Mouse (Mus musculus) erythroblast, adult 5-6 weeks (primary cell): ENCODE measurements at regions not wholly inside any gene's neighbourhood (a gene's known extent, or its start where the extent isn't known, plus 50 kb on each side); places are given as distances from the start of the nearest gene placed in this dataset.

ENCODE experiments used
- ATAC-seq: replicated peaks from 2 replicates; pipeline ENCODE4 v1.8.0; 2016; ENCODE audit warnings: moderate number of reproducible peaks, mild to moderate bottlenecking, moderate TSS enrichment, inconsistent platforms; ENCODE audit not compliant: poor library complexity, low FRiP score, severe bottlenecking

DNA sequence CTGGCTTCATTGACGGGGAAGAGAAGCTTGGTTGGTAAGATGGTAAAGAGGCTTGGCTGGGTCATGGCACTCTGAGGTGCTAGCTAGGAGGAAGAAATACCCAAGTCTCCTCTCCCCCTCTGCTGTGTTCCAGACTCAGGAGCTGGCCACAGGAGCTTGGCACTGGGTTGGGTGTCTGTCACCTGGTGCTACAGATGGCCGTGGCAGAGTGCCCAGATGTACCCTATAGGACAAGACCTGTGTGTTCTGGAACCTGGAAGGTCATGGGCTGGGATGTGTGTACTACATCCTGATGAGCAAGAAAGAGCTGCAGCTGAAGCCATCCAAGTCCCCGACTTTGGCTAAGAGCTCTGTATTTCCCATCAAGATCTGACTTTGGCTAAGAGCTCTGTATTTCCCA, 72.4 kb downstream of the Nupl2 start:
- ATAC-seq: no peak

DNA sequence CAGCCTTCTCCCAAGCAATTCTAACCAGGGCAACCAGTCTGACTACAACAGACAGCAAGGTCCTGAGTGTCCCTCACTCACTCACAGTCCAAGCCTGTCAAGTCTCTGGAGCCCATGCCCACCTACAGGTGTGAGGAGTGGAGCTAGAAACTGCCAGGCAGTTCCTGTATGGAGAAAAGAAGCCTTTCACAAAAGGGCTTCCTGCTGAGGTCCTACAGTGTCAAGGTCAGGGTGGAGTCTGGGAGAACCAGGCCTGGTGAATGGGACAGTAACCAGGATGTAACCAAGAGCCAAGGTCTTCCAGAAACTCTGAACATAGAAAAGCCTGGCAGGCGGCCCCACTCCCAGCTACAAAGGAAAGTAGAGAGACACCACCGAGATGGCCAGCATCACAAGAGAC, 74.2 kb downstream of the Nupl2 start:
- ATAC-seq: no peak

DNA sequence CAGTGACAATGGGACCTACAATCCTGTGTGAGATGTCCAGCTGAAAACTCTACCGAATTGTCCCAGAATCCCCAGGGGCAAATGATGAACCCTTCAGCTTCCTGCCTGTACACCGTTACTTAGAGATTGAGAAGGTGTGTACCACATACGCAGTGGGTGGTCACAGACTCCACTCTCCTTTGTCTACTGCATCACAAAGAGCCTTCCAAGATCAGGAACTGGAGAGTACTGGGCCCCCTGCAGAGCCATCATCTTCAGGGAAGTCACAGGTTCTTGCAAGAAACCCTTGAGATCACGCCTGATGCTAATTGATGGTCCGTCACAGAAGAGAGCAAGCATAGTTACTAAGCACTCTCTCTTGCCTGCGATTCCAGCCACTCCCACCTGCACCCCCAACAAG, 79.4 kb downstream of the Nupl2 start:
- ATAC-seq: no peak

DNA sequence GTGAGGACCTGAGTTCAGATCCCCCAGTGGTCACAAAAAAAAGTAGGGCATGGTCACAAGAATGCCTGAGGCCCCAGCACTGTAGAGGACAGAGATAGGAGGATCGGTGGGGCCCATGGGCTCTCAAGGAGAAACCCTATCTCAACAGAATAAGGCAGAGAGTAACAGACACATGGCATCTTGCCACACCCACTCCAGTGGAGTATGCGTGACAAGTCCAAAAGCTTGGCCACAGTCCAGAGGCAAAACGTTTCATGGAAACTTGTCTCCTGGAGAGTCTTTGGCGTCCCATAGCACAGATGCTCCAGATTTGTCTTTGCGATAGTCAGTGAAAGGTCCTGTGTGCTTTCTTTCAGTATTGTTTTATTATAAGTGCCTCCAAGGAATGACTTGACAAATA, 90.7 kb downstream of the Nupl2 start:
- ATAC-seq: no peak

DNA sequence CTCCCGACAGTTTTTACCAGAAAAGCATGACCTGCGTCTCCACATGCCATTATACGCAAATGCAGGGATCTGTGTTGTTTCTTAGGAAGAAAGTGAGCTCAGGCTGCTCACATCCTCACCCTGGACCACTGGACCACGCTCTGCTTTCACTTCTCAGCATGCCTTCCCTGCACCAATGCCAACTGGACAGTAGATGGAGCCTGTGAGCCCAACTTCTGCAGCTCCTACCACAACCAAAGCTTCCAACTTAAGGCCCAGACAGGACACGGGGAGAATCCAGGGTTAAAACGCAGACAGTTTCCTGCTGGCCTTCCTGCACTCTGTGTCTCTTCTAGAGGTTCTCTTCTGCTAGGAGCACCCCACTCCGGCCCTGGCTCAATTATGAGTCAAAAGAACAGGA, 90.3 kb downstream of the Kcnh2 start:
- 0 out of 2 replicates have a peak, but pooled peaks have one; percentile 64 for ATAC-seq

DNA sequence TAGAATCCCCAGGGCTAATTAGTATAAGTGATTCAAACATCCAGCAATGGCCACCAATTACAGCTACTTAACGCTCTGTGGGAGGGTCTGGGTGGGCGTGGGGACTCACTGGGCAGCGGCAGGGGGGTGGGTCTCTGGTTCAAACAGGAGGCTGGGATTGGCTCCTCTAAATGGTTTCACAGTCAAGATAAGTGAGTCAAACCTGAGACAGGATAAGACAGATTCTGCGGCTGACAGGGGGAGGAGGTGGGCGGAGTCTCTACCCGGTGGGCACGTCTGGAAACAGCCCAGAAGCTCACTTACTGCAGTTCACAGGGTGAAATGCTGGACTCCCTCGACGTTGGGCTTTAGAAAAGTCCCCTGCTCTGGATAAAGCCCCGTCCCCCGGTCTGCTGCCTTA, 89.3 kb downstream of the Kcnh2 start:
- no peak for ATAC-seq

DNA sequence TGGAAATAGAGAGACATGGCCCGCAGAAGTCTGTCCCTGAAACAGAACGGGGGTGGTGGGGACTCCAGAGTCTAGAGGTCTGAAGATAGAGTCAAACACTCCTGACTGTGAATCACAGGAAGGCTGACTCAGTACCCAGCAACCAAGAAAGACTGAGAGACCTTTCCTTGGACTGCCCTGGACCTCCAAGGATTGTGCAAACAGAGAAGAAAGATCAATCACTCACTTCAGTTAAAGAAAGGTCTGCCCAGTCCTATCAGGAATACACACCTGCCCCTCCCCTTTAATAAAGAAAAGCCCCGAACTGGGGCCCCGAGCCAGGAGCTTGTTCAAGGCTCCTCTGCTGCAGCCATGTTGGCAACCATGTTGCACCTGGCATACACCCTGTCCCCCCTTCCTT, 87.3 kb downstream of the Kcnh2 start:
- no peak for ATAC-seq

DNA sequence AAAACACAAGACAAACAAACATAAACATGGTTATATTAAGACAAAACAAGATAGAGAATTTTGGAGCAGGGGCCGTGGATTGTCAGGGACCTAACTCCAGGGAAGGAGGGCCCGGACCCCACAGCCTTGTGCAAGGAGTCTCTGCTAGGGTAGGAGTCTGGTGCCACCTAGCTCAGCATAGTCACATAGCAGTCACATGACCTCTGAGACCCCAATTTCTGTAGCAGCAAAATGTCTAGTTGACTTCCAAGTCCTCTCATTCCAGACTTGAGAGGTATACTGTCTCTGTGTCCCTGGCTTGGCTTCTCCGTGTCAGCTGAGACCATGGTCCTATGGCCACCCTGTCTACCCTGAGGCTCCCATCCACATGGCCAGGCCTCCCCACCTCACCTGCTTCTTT, 86.0 kb downstream of the Kcnh2 start:
- no peak for ATAC-seq

DNA sequence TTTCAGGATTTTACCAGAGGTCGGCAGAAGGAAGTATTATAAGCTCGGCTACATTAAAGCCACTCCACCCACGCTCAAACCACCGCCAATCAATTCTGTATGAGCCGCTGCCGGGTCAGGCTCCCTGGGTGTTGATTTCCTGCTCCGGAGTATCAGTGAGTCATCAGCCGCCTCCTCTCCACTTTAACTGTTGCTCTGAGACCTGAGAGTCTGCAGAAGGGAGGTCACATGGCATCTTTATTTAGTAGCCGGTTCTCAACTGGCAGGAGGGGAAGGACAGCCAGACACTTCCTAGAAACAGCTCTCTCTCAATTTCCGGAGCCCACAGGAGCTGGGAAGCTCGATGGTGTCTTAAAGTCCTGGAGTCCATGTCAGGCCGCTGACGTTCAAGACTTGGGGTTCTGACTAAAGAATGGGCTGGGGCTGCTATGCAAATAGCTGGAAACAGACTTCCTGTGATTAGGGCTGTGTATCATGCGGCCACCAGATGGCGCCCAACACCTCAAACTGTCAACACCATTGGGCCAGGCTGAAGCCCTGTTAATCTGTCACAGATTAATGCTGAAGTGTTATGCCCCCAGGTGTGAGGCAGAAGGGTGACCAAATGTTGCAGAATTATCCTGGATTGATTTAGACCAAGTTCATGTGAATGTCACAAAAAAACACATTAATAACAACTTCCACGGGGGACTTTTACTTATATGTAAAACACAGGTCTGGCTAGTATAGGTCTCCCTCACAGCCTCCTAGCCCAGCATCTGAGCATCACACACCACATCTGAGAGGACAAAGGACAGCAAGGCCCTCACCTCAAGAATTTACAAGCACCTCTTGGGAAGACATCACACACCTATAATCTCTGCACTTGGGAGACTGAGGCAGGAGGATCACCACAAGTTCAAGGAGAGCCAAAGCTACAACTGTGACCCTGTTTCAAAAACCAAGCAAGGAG, 84.8 kb downstream of the Kcnh2 start:
- ATAC-seq: peak; percentile 77
